Mouse (Mus musculus) liver, embryonic 11.5 days (tissue): ENCODE data around the gene Gm49510. TPM values are rescaled to one million over a fixed set of nuclear protein-coding genes. Genes with fewer than 3 reads are reported as not detected.

Experiments
- ATAC-seq: fragments of 200-750 bp; cut with Nextera tagmentation; replicated peaks from 2 replicates; pipeline ENCODE4 v1.8.0; 2017; ENCODE audit warnings: moderate number of reproducible peaks, mild to moderate bottlenecking, moderate TSS enrichment, moderate library complexity; ENCODE audit not compliant: low FRiP score
- DNase-seq: peaks from one replicate; pipeline ENCODE4 v3.0.0-alpha.2; 2017; ENCODE audit warnings: low spot score
- H3K27ac ChIP-seq: fragments of 300-500 bp; sonication (generic); 2 replicates; pipeline ENCODE4 v1.5.1; 2014; ENCODE audit warnings: mild to moderate bottlenecking, low read depth, low read length, control low read depth
- H3K27me3 ChIP-seq: fragments of 300-500 bp; sonication (generic); replicated peaks from 2 replicates; pipeline ENCODE4 v1.6.1; 2014; ENCODE audit warnings: low read length, mixed read lengths; ENCODE audit not compliant: control insufficient read depth, insufficient read depth
- H3K36me3 ChIP-seq: fragments of 300-500 bp; sonication (generic); 2 replicates; pipeline ENCODE4 v1.6.1; 2014; ENCODE audit warnings: mild to moderate bottlenecking, low read length, moderate library complexity, mixed read lengths; ENCODE audit not compliant: control insufficient read depth, insufficient read depth
- H3K4me1 ChIP-seq: fragments of 300-500 bp; sonication (generic); replicated peaks from 2 replicates; pipeline ENCODE4 v1.6.1; 2014; ENCODE audit warnings: low read length, mixed read lengths; ENCODE audit not compliant: control insufficient read depth, insufficient read depth
- H3K4me2 ChIP-seq: fragments of 300-500 bp; sonication (generic); 2 replicates; pipeline ENCODE4 v1.6.1; 2014; ENCODE audit warnings: mild to moderate bottlenecking, control low read depth, moderate library complexity
- H3K4me3 ChIP-seq: fragments of 300-500 bp; sonication (generic); 2 replicates; pipeline ENCODE4 v1.5.1; 2014; ENCODE audit warnings: low read depth, low read length, control low read depth
- H3K9ac ChIP-seq: fragments of 300-500 bp; sonication (generic); 2 replicates; pipeline ENCODE4 v1.6.1; 2014; ENCODE audit warnings: low read depth, low read length, control low read depth
- H3K9me3 ChIP-seq: fragments of 300-500 bp; sonication (generic); 2 replicates; pipeline ENCODE4 v1.6.1; 2016; ENCODE audit warnings: low read length, inconsistent platforms, mixed read lengths; ENCODE audit not compliant: control insufficient read depth
- WGBS: fragments of 180-500 bp; shearing (Covaris S2); extraction: QIAGEN DNeasy Blood & Tissue Kit; methylation state at CpG from one replicate; pipeline ENCODE4 v1.1.7; 2014; 5-methylcytosine and 5-hydroxymethylcytosine counted together
- polyA plus RNA-seq: library from polyadenylated mRNA; unstranded; fragments of >200 nt; fragmentation: Nextera tagmentation; extraction: Ambion mirVana; gene quantifications from 2 replicates; pipeline ENCODE4 v1.2.1, GENCODE M21; 2014

Gm49510 gene
- polyA plus RNA-seq, 1 experiment from 2014 or later = 0.55 TPM

DNA sequence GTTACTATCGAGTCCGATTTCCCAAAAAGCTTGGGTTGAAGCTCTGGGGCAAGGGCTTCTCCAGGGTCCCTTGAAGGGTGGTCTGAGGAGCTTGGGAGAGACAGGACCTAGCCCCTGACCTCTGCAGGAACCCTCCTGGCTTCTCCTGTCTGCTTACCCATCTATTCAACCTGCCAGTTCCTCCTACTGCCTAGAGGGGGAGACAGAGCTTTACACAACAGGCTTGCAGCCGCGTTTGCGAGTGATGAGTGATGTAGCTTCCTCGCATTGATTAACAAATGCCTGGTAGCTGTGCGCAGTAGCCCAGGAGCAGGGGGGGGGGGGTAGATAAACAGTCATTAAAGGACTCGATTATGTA, 16.2 kb downstream of the Gm49510 start:
- Histone ChIP-seq H3K4me1 (peaks cover 34% of the 10 kb centered on the region), H3K4me2 (peak overlapping the region; percentile 100), H3K9ac (peak overlapping the region; percentile 85; the same call in 1 of the 2 replicates), H3K27ac (no peak overlapping the region), H3K9me3 (no peaks in the 10 kb centered on the region), H3K27me3 (no peaks in the 10 kb centered on the region), H3K36me3 (peaks cover 17% of the 10 kb centered on the region), H3K4me3 (peak overlapping the region; percentile 83)
- DNase-seq (no peak), ATAC-seq (peak; percentile 54)
- 7% methylated on average over 8 of the region's 8 CpGs for WGBS

DNA sequence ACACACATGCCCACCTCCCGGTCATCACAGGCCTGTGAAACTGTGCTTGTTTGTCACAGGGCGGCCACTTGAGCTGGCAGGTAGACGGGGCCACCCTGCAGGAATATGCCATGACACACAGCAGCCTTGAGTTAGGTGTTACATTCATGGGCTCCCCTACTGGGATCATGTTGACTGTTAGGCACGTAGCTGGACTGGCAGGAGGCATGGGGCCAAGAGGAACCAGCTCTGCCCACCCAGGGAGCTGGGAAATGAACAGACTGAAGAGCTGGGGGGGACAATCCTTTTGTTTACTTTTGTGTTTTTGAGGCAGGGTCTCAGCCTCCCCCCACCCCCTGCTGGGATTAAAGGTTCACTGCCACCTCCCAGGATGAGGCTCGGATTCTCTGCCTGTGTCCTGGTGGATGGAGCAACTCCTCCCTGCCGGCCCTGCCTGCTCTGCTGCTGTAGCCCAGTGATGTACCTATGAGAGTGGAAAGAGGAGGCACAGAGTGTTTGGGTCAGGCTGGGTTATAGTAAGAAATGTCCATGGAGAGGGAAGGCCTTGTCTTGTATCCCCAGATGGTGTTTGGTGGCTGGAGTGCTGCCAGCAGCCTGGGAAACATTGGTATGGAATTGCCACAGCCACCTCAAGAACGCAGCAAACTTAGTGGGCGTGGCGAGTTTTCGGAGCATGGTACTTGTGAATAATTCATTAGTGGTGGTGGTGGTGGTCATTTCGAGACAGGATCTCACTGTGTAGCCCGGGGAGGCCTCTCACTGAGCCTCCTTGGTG, 16.8 kb downstream of the Gm49510 start:
- no peaks in the 10 kb centered on the region for H3K9me3 ChIP-seq
- peak overlapping the region; percentile 100 for H3K4me2 ChIP-seq
- DNase-seq (no peak), ATAC-seq (no peak)
- H3K4me3 ChIP-seq = peak overlapping the region; percentile 83; the same call in 1 of the 2 replicates
- H3K36me3 ChIP-seq = peaks cover 13% of the 10 kb centered on the region
- 79% methylated on average over 12 of the region's 12 CpGs for WGBS
- peaks cover 34% of the 10 kb centered on the region for H3K4me1 ChIP-seq
- H3K27ac ChIP-seq = no peak overlapping the region
- no peaks in the 10 kb centered on the region for H3K27me3 ChIP-seq
- 0 out of 2 replicates have a peak overlapping the region, but pooled peaks have one; percentile 6 for H3K9ac ChIP-seq

DNA sequence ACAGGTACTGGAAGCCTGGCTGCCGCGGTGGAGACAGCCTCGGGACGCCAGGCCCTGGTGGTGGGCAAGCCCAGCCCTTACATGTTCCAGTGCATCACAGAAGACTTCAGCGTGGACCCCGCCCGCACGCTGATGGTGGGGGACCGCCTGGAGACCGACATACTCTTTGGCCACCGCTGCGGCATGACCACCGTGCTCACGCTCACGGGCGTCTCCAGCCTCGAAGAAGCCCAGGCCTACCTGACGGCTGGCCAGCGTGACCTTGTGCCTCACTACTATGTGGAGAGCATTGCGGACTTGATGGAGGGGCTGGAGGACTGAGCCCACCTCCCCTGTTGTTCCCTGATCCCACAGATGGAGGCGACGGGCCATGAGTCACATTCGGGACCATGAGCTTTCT, 18.7 kb downstream of the Gm49510 start:
- H3K4me1 ChIP-seq = peaks cover 44% of the 10 kb centered on the region
- no peak for ATAC-seq
- no peak for DNase-seq
- H3K27ac ChIP-seq = no peak overlapping the region
- H3K4me3 ChIP-seq = no peak overlapping the region
- no peak overlapping the region for H3K9ac ChIP-seq
- no peak overlapping the region for H3K4me2 ChIP-seq
- WGBS = 93% methylated on average over 23 of the region's 23 CpGs
- H3K36me3 ChIP-seq = peaks cover 9% of the 10 kb centered on the region; the same call in 1 of the 2 replicates
- no peaks in the 10 kb centered on the region for H3K27me3 ChIP-seq
- H3K9me3 ChIP-seq = no peaks in the 10 kb centered on the region

DNA sequence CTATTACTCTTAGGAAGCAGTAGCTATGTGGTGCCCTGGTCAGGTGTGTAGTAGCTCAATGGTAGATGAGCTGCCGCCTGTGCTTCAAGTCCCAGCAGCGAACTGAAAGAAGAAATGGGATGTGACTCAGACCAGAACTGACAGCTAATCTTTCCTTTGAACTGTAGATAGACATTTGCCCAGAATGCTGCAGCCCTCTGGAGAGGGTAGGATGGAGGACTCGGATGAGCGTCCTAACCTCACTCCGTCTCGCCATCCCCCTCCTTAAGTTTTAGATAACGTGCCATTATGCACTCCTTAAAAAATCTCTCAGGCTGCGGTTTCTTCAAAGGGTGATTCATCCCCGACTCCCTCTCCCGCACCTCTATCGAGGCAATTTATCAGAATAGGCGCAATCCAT, 20.4 kb downstream of the Gm49510 start:
- 69% methylated on average over 12 of the region's 12 CpGs for WGBS
- no peaks in the 10 kb centered on the region for H3K9me3 ChIP-seq
- no peak overlapping the region for H3K9ac ChIP-seq
- H3K4me3 ChIP-seq = no peak overlapping the region
- ATAC-seq (no peak), DNase-seq (no peak)
- peaks cover 9% of the 10 kb centered on the region; the same call in 1 of the 2 replicates for H3K36me3 ChIP-seq
- peaks cover 45% of the 10 kb centered on the region for H3K4me1 ChIP-seq
- H3K27me3 ChIP-seq = no peaks in the 10 kb centered on the region
- no peak overlapping the region for H3K4me2 ChIP-seq
- no peak overlapping the region for H3K27ac ChIP-seq

DNA sequence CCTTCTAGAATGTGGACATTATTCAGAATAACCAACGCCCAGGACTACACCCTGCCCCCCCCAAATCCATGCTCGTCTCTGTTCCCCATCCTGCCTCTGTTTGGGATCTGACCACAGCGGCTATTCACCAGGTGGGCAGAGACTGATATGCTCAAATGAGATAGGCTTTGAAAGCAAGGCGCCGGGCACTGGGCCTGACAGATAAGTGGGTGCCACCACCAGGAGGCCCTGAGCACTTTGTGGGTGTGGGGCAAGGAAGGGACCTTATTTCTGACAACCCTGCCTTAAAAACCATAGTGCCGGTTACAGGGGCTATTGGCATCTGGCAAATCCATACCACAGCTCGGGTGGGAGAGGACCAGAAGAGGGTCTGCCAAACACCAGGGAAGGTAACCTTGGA, 23.2 kb downstream of the Gm49510 start:
- peaks cover 9% of the 10 kb centered on the region; the same call in 1 of the 2 replicates for H3K36me3 ChIP-seq
- peak; percentile 82 for ATAC-seq
- no peaks in the 10 kb centered on the region for H3K9me3 ChIP-seq
- peak overlapping the region; percentile 99 for H3K27ac ChIP-seq
- H3K9ac ChIP-seq = peak overlapping the region; percentile 71
- H3K4me1 ChIP-seq = peaks cover 58% of the 10 kb centered on the region
- H3K4me3 ChIP-seq = peak overlapping the region; percentile 46
- peak overlapping the region; percentile 83 for H3K4me2 ChIP-seq
- WGBS = 39% methylated on average over 7 of the region's 7 CpGs
- no peaks in the 10 kb centered on the region for H3K27me3 ChIP-seq
- no peak for DNase-seq

DNA sequence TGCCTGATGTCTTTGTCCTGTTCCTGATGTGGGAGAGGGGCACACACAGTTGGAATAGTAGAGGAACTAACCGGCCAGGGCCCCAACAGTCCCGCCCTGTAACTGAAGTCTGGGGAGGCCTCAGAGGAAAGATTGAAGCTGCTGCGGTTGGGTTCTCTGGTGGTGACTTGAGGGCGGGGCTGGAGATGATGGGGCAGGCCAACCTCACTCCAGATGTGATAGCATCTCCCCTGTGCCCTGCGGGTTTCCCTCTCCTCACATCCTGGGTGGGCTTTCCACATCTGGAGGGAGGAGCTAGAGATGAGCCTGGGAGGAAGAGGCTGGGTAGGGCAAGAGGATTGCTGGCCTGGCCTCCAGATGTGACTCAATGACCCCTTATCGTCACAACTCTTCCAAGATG, 24.1 kb downstream of the Gm49510 start:
- H3K36me3 ChIP-seq = peaks cover 5% of the 10 kb centered on the region; the same call in 1 of the 2 replicates
- ATAC-seq (peak; percentile 76), DNase-seq (peak; percentile 71)
- peaks cover 62% of the 10 kb centered on the region for H3K4me1 ChIP-seq
- peak overlapping the region; percentile 46 for H3K4me3 ChIP-seq
- H3K9ac ChIP-seq = peak overlapping the region; percentile 71
- peak overlapping the region; percentile 83 for H3K4me2 ChIP-seq
- H3K27me3 ChIP-seq = no peaks in the 10 kb centered on the region
- peak overlapping the region; percentile 99 for H3K27ac ChIP-seq
- WGBS = 38% methylated on average over 6 of the region's 6 CpGs
- H3K9me3 ChIP-seq = no peaks in the 10 kb centered on the region

DNA sequence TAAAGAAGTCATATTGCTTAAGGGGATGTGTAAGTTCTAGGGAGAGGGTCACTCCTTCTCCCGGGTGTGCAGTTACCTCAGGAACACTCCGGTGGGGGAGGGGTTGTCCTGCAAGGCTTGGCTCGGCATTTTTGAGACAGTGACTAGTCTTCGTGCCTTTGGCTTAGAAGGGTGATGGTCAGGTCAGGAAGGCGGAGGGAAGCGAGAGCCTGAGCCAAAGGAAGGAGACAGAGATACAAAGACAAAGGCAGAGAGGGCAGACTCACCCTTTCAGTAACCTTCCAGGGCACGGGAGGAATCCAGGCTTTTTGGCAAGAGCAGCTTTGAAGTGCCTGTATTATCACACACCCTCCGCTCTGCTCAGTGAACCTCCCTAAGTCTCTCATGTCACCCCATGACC, 25.7 kb downstream of the Gm49510 start:
- Histone ChIP-seq H3K4me2 (peak overlapping the region; percentile 97), H3K4me3 (no peak overlapping the region), H3K36me3 (peaks cover 9% of the 10 kb centered on the region), H3K9ac (peak overlapping the region; percentile 77; the same call in 1 of the 2 replicates), H3K9me3 (no peaks in the 10 kb centered on the region), H3K27me3 (no peaks in the 10 kb centered on the region), H3K27ac (peak overlapping the region; percentile 89), H3K4me1 (peaks cover 63% of the 10 kb centered on the region)
- no peak for DNase-seq
- 51% methylated on average over 8 of the region's 8 CpGs for WGBS
- no peak for ATAC-seq

DNA sequence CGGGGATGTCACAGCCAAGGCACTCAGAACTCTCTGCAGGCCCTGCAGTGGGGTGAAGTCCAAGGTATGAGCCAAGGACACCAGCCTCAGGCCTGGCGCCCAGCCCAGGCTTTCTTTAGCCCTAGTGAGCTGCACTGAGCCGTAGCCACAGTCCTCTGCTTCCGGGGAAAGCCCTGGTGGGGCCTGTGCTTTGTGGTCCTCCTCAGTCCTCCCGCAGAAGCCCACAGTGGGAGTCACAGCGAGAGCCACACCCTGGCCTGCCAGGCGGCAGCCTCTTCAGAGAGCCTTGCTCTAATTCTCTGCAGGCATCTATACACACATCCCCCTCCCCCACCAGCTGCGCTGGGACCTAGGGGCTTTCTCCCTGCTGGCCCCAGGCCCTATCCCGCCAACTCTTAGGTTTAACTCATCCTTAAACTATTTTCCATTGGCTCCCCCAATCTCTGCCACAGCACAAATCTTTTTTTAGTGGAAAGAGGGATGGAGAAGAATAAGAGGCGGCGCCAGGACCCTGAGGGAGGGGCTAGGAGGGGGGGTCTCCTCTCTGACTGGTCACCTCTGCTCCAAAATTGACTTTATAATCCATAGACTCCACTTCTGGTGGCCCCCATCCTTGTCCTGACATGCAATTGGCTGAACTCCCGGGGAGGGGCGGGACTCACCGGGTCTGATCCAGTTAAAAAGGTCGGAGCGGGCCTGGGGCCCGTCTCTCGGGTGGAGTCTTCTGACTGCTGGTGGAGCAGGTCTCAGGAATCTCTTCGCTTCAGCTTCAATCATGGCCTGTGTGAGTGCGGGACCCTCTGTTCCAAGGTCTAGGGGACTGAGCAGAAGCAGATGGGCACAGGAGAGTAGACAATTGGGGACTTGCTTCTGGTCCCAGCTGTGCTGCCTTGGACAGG, 26.8 kb downstream of the Gm49510 start, which contains the start of gene Lgals1:
Lgals1 (plus strand) TSS at position 705 of the 899 bp plus-strand sequence.
- H3K27ac ChIP-seq = peak within 1 kb of the TSS; percentile 89
- peak; percentile 87 for DNase-seq
- H3K36me3 ChIP-seq = peaks cover 11% of the 10 kb centered on the region
- peaks cover 60% of the 10 kb centered on the region for H3K4me1 ChIP-seq
- peak within 1 kb of the TSS; percentile 97 for H3K4me2 ChIP-seq
- H3K27me3 ChIP-seq = no peaks in the 10 kb centered on the region
- H3K9ac ChIP-seq = peak within 1 kb of the TSS; percentile 77
- WGBS = 8% methylated on average over 20 of the region's 20 CpGs
- ATAC-seq = peak; percentile 45
- H3K4me3 ChIP-seq = peak within 1 kb of the TSS; percentile 59
- H3K9me3 ChIP-seq = no peaks in the 10 kb centered on the region
